Mouse (Mus musculus): ENCODE measurements around the gene Dnhd1.

DNA sequence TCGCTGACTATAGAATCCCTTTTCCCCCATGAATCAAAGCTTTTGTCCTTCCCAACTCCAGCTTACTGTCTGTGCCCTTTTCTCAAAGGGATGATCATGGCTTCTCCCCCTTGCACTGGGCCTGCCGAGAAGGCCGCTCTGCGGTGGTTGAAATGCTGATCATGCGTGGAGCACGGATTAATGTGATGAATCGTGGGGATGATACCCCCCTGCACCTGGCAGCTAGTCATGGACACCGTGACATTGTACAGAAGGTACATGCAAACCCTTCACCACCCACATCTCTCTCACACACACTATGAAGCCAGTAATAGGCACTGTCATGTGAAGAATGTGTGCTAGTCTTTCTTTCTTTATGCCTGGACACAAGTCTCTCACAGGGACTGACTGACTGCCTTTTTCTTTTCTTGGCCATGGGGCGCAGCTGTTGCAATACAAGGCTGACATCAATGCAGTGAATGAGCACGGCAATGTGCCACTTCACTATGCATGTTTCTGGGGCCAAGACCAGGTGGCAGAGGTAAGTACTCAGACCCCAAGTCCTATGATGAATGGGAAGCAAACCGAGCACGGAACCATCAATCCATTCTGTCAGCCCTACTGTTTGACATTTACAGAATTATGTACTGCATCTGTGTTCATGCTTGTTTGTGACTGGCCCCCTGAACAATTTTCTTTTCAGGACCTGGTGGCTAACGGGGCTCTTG, 89.6 kb downstream of the Dnhd1 start:
- no peak for TF ChIP-seq CTCF (IDR thresholded peaks at IDR 0.05; ENCODE audit: insufficient read depth, low read depth, low read length)
- TF ChIP-seq POLR2A (IDR thresholded peaks at IDR 0.05; ENCODE audit: insufficient read depth, low read depth, low read length) = no peak
